Mouse (Mus musculus) CD4-positive, CD25-positive, alpha-beta regulatory T cell, adult 9 weeks (primary cell): ENCODE results near the gene 1700037C18Rik. TPM values are rescaled to one million over a fixed set of nuclear protein-coding genes. Genes with fewer than 3 reads are reported as not detected.

Experiments used
- polyA plus RNA-seq: library from polyadenylated mRNA; unstranded; fragments of 100-300 nt; shearing (Covaris generic); gene quantifications from one replicate; pipeline ENCODE4 v1.2.1, GENCODE M21; 2017

Gene 1700037C18Rik
- 12.4 TPM for polyA plus RNA-seq

GRCm38 (mm10) chr16:3908537-3909111 lies at the start of gene 1700037C18Rik, which contains the start of gene Cluap1:
Gene 1700037C18Rik, minus strand, starts transcription at chr16:3908689.
Gene Cluap1, plus strand, starts transcription at chr16:3908801.

GRCm38 (mm10) chr16:3884201-3885064 lies 24.1 kb downstream of the 1700037C18Rik start, which contains the start of the genes Zfp597 and Gm20695:
Gene Zfp597, minus strand, starts transcription at chr16:3884561.
Gene Gm20695, plus strand, starts transcription at chr16:3884648.

GRCm38 (mm10) chr16:3872216-3873047 lies 36.1 kb downstream of the 1700037C18Rik start, which contains the start of gene Naa60:
Gene Naa60, plus strand, starts transcription at chr16:3872375.

GRCm38 (mm10) chr16:3846711-3847518 lies 61.6 kb downstream of the 1700037C18Rik start, which contains the start of gene Zfp174:
Gene Zfp174, plus strand, starts transcription at chr16:3847268.

Other genes starting within 250 kb of the 1700037C18Rik start
- gene Mefv, start 190.6 kb downstream of the 1700037C18Rik start, polyA plus RNA-seq = not detected
- gene Zfp263, start 164.6 kb downstream of the 1700037C18Rik start, polyA plus RNA-seq = 89.8 TPM
- gene Olfr15, start 77.8 kb downstream of the 1700037C18Rik start, polyA plus RNA-seq = not detected
- 1.5 TPM for gene Zfp174, start 61.4 kb downstream of the 1700037C18Rik start, polyA plus RNA-seq
- gene Naa60, start 36.3 kb downstream of the 1700037C18Rik start, polyA plus RNA-seq = 151 TPM
- 15.8 TPM for gene Zfp597, start 24.1 kb downstream of the 1700037C18Rik start, polyA plus RNA-seq
- gene Gm20695, start 24.0 kb downstream of the 1700037C18Rik start, polyA plus RNA-seq = 2.4 TPM
- 47.0 TPM for gene Cluap1, start 112 bp upstream of the 1700037C18Rik start, polyA plus RNA-seq
- 92.7 TPM for gene Nlrc3, start 67.9 kb upstream of the 1700037C18Rik start, polyA plus RNA-seq
- gene Slx4, start 95.1 kb upstream of the 1700037C18Rik start, polyA plus RNA-seq = 51.6 TPM
- gene Dnase1, start 128.3 kb upstream of the 1700037C18Rik start, polyA plus RNA-seq = 6.0 TPM
- gene Trap1, start 169.1 kb upstream of the 1700037C18Rik start, polyA plus RNA-seq = 74.8 TPM